Mouse (Mus musculus) lung, postnatal 14 days (tissue): ENCODE data around the gene Cmas.

Experiments used
- DNase-seq: peaks from one replicate; pipeline ENCODE4 v3.0.0; 2021

The Cmas gene

GRCm38 (mm10) chr6:142756507-142757333 lies at the start of gene Cmas:
Gene Cmas, plus strand, starts transcription at chr6:142756686.
- peak; percentile 88 for DNase-seq

GRCm38 (mm10) chr6:142706688-142707087 lies 49.8 kb upstream of the Cmas start:
- DNase-seq: no peak

GRCm38 (mm10) chr6:142708369-142708768 lies 48.1 kb upstream of the Cmas start:
- no peak for DNase-seq

GRCm38 (mm10) chr6:142710690-142711089 lies 45.8 kb upstream of the Cmas start:
- DNase-seq: no peak

- no peak for DNase-seq
Measured at GRCm38 (mm10) chr6:142711106-142711505, 45.4 kb upstream of the Cmas start.

GRCm38 (mm10) chr6:142715026-142715425 lies 41.5 kb upstream of the Cmas start:
- DNase-seq: peak; percentile 10

GRCm38 (mm10) chr6:142717186-142717585 lies 39.3 kb upstream of the Cmas start:
- DNase-seq: no peak

GRCm38 (mm10) chr6:142718167-142718566 lies 38.3 kb upstream of the Cmas start:
- DNase-seq: no peak

- DNase-seq: no peak
Measured at GRCm38 (mm10) chr6:142720641-142721040, 35.8 kb upstream of the Cmas start.

GRCm38 (mm10) chr6:142721731-142722130 lies 34.8 kb upstream of the Cmas start:
- DNase-seq: no peak

GRCm38 (mm10) chr6:142726032-142726431 lies 30.5 kb upstream of the Cmas start:
- no peak for DNase-seq

- no peak for DNase-seq
Measured at GRCm38 (mm10) chr6:142732567-142733290, 23.8 kb upstream of the Cmas start.

- peak; percentile 44 for DNase-seq
Measured at GRCm38 (mm10) chr6:142735302-142736005, 21.0 kb upstream of the Cmas start.

GRCm38 (mm10) chr6:142738225-142738624 lies 18.3 kb upstream of the Cmas start:
- no peak for DNase-seq

- DNase-seq: no peak
Measured at GRCm38 (mm10) chr6:142738637-142739036, 17.8 kb upstream of the Cmas start.

- DNase-seq: no peak
Measured at GRCm38 (mm10) chr6:142741763-142742162, 14.7 kb upstream of the Cmas start.

- DNase-seq: no peak
Measured at GRCm38 (mm10) chr6:142743193-142743592, 13.3 kb upstream of the Cmas start.

- no peak for DNase-seq
Measured at GRCm38 (mm10) chr6:142745484-142745883, 11.0 kb upstream of the Cmas start.

- DNase-seq: peak; percentile 15
Measured at GRCm38 (mm10) chr6:142746765-142747164, 9.7 kb upstream of the Cmas start.

GRCm38 (mm10) chr6:142747165-142747564 lies 9.3 kb upstream of the Cmas start:
- DNase-seq: no peak

- DNase-seq: peak; percentile 31
Measured at GRCm38 (mm10) chr6:142748057-142748708, 8.3 kb upstream of the Cmas start.

GRCm38 (mm10) chr6:142751365-142751764 lies 5.1 kb upstream of the Cmas start:
- no peak for DNase-seq
